Mouse (Mus musculus): ENCODE data around the gene Gm13090.

Gene Gm13090

DNA sequence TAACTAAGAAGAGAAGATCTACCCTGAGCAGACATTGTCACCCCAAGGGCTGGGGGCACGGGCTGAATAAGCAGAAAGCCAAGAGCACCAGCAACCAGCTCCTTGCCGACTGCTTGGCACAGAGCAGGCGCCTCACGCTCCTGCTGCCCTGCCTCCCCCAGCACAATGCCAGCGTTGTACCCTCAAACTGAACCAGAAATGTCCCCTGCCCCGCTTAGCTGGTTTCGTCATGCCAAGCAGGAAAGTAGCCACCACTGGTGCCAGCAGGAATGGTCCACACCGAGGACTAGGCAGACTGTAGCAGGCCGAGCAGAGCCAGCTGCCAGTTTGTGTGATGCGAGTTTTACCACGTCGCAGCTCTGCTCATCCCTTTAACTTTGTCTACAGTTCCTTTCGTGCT is 7.4 kb upstream of the Gm13090 start:
- ChIA-PET CTCF (interaction anchor here in 2 of 4 experiments (0.6 to 2.0 kb wide), 5 partner anchors 13 to 58 kb away, joined by 3 to 9 read pairs (median 5); no protein-coding TSS in a partner anchor), POLR2A (interaction anchor here in 3 of 4 experiments (0.6 to 2.3 kb wide), 10 partner anchors 8 to 56 kb away, joined by 3 to 7 read pairs (median 4); no protein-coding TSS in a partner anchor)

DNA sequence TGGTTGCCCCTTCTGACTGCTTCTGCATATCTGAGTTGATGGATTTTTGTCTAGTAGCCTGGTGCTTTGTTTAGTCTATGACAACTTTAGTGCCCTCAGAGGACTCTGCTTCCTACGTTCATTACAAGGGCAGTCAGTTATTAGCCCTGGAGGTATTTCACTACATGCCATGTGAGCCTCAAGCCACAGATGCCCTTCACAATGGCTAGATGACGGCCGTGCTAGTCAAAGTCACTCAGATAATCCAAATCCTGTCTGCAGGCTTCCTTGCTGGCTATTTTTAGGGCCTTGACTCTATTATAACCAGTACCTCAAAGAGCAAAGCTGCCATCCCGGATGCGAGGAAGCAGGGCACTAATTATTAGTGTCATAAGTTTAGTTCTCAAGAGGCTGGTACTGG is 6.3 kb upstream of the Gm13090 start:
- CTCF ChIA-PET: interaction anchor here in 2 of 4 experiments (1.4 to 1.9 kb wide), 2 partner anchors 12 kb away, joined by 4 to 9 read pairs; no protein-coding TSS in a partner anchor
- POLR2A ChIA-PET: interaction anchor here in 2 of 4 experiments (1.1 to 2.3 kb wide), 3 partner anchors 9 to 12 kb away, joined by 3 to 7 read pairs (median 4); no protein-coding TSS in a partner anchor

DNA sequence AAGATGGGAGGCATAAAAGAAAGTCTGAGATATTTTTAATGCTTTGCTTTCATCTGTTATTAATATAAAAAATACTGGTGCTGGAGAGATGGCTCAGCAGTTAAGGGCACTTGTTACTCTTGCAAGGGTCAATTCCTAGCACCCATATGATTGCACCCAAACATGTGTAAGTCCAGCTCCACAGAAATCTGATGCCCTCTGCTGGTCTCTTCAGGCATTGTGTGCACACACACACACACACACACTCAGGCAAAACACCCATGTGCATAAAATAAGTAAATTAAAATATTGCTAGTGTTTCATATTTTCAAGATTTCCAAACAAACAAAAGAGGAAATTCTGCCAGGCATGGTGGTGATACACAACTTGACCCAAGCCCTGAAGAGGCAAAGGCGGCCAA is 2.0 kb upstream of the Gm13090 start:
- ChIA-PET POLR2A (interaction anchor here in 3 of 4 experiments (0.7 to 1.4 kb wide), 4 partner anchors 8 to 75 kb away, joined by 3 read pairs; partner anchors contain the start of gene Per3 (in 1 of the 3)), CTCF (interaction anchor here in 3 of 4 experiments (0.6 to 3.6 kb wide), 7 partner anchors 8 to 337 kb away, joined by 3 to 13 read pairs (median 3); partner anchors contain the start of gene Per3 (in 1 of the 3))

DNA sequence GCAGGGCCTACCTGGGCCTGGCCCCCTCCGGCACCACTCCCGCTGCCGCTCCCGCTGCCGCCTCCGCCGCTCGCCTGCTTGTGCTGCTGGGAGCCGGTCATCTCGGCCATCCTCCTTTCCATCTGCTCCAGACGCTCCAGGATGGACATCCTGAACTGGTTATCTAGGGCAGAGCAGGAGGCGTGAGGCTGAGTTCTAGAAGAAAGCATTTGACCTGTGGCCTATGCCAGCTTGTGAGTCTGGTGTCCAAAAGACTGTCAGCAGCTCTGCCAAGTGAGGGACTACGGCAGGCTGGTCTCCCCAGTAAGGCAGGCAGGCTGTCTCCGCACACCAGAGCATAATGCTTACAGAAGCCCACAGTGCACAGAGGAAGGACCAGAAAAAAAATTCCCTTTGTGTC is 551 bp upstream of the Gm13090 start:
- CTCF ChIA-PET: interaction anchor here in 1 of 4 experiments (3.6 kb wide), 1 partner anchor 51 kb away, joined by 13 read pairs; no protein-coding TSS in a partner anchor
- POLR2A ChIA-PET: interaction anchor here (0.7 to 1.4 kb wide), 4 partner anchors 10 to 41 kb away, joined by 3 to 7 read pairs (median 3); no protein-coding TSS in a partner anchor

DNA sequence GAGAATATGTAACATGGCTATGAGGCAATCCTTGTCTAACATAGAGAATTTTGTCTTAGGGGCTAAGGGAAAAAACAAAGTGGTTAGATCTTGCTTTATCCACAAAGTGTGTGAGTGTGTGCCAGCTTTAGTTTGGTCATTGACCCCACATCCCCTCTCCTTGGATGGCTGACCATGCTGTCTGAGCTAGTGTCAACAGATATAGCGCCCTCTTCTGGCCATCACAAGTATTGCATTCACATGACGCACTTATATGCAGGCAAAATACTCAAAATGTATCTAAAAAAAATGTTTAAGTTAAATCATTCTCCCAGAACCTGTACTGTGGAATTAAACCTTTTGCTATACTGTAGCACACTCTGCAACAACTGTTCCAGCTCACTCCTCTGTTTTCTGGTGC is 5.8 kb downstream of the Gm13090 start:
- POLR2A ChIA-PET: interaction anchor here in 3 of 4 experiments (0.9 to 3.6 kb wide), 13 partner anchors 8 to 37 kb away, joined by 3 to 19 read pairs (median 6); partner anchors contain the start of gene Vamp3 (in 1 of the 3)

DNA sequence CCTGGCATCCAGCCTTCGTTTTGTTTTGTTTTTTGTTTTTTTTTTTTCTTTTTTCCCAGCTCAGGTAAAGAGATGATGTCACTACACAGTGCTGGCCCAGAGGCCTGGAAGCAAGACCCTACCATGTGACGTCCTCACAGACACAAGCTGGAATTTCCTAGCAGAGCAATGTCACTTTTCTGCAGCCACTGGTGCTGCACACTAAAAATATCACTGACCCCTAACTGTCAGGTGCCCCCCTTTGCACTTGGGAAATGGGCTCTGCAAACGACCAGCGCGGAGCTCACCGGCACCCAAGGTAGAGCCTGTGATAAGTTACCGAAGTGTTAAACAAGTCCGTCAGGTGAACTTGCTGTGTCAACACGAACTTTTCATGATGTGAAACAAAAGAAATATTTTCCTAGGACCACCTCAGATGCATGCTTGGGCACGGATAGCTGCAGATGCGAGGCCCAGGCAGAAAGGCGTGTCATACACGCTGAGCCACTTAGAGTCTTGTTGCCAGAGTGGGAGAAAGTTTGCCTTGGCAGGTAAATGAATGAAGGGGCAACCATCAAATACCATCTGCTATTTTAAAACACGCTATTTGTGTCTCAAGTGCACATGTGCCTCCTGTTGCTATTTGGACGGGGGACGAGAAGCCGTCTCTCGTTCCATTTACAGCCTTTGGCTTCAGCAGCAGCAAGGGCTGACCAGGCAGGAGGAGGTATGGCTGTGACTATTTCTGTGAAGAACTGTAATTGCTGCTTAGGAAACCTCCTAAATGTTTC is 7.1 kb downstream of the Gm13090 start:
- ChIA-PET CTCF (interaction anchor here (0.5 to 5.4 kb wide), 19 partner anchors 8 to 900 kb away, joined by 3 to 58 read pairs (median 6); partner anchors contain the start of gene Phf13 (in 1 of the 4)), POLR2A (interaction anchor here in 3 of 4 experiments (0.6 to 3.6 kb wide), 12 partner anchors 11 to 837 kb away, joined by 3 to 19 read pairs (median 5); partner anchors contain the start of genes Dnajc11 (in 1 of the 3) and Vamp3 (in 1 of the 3))

More for the DNA sequence above, 5.8 kb downstream of the Gm13090 start:
- CTCF ChIA-PET: interaction anchor here (0.5 to 5.4 kb wide), 41 partner anchors 8 to 951 kb away, joined by 3 to 58 read pairs (median 4); partner anchors contain the start of gene Per3 (in 1 of the 4)

DNA sequence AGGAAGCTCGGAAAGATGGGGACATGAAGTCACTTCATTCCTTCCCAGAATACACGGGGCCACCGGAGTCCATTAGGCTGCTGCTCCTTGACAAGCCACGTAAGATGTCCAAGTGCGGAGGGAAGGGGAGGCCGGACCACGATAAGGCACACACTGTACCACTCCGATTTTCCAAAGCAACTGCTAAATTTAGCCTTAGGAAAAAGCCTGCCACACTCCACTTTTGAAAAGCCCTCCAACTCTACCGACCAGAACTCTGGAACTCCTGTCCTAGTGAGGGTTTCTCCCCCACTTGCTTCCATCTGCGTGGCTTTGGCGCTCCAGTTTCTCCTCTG is 7.7 kb downstream of the Gm13090 start:
- CTCF ChIA-PET: interaction anchor here in 3 of 4 experiments (1.1 to 5.4 kb wide), 4 partner anchors 10 to 43 kb away, joined by 3 to 58 read pairs (median 13); no protein-coding TSS in a partner anchor

DNA sequence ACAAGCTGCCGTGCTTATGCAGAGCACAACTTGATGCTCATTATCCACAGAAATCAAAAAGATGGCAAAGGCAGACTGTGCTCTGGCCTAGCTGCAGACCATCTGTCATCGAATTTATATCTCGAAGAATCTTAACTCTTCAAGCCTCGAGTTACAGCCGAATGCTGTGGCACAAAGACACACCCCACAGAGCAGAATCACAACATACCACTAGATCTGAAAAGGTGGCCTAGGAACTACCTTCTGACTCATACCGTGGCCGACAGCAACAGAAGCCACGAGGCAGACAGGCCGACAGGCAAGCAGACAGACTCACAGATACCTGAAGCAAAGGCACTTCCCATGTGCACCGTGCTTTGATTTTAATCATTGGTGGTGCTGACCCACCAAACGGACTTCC is 14.3 kb downstream of the Gm13090 start:
- ChIA-PET CTCF (interaction anchor here in 2 of 4 experiments (0.7 to 2.1 kb wide), 3 partner anchors 8 to 36 kb away, joined by 4 to 12 read pairs (median 4); no protein-coding TSS in a partner anchor), POLR2A (interaction anchor here in 1 of 4 experiments (0.5 kb wide), 1 partner anchor 37 kb away, joined by 4 read pairs; no protein-coding TSS in a partner anchor)

More for the DNA sequence above, 7.7 kb downstream of the Gm13090 start:
- POLR2A ChIA-PET: interaction anchor here in 3 of 4 experiments (1.4 to 3.6 kb wide), 4 partner anchors 10 to 19 kb away, joined by 3 to 19 read pairs (median 4); no protein-coding TSS in a partner anchor

DNA sequence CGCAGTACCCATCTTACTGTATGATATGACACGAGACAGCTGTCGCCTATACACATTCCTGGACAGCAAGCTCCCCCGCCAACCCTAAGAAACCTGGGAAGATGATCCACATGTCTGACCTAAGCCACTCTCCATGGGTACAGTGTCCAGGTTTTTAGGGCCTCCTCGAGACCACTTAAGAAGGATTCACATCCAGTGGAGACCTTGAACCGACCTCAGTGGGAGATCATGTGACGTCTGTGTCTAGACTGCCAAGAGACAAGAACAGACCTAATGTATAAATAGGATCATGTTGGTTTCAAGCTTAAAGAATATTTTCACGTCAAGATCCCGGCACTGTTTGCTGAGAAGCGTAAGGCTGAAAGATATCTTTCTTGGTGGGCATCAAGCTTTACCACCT is 14.8 kb downstream of the Gm13090 start:
- ChIA-PET POLR2A (interaction anchor here in 1 of 4 experiments (0.5 kb wide), 1 partner anchor 37 kb away, joined by 4 read pairs; no protein-coding TSS in a partner anchor), CTCF (interaction anchor here in 2 of 4 experiments (0.6 to 2.1 kb wide), 4 partner anchors 9 to 179 kb away, joined by 4 to 12 read pairs (median 5); no protein-coding TSS in a partner anchor)

DNA sequence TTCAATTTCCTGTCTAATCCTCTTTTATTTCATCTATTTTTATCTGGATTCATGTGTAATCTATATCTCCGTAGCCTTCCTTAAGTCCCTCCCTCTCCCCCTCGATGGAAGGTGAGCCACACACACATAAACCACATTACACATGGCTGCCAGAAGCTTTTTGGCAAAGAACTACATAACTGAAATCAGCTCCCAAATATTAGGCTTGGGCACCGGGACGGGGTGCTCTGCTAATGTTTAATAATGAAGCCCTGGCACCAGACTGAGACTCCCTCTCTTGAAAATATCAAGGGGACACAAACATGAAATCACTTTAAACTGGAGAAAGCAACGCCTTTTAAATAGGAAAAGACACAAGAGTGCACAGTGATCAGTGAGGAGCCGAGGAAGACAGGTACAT is 16.5 kb downstream of the Gm13090 start:
- ChIA-PET CTCF (interaction anchor here in 2 of 4 experiments (0.6 to 4.1 kb wide), 5 partner anchors 10 to 34 kb away, joined by 3 to 58 read pairs (median 9); no protein-coding TSS in a partner anchor), POLR2A (interaction anchor here in 2 of 4 experiments (1.1 to 6.3 kb wide), 4 partner anchors 13 to 48 kb away, joined by 3 to 67 read pairs (median 18); partner anchors contain the start of gene Vamp3 (in 1 of the 2))

DNA sequence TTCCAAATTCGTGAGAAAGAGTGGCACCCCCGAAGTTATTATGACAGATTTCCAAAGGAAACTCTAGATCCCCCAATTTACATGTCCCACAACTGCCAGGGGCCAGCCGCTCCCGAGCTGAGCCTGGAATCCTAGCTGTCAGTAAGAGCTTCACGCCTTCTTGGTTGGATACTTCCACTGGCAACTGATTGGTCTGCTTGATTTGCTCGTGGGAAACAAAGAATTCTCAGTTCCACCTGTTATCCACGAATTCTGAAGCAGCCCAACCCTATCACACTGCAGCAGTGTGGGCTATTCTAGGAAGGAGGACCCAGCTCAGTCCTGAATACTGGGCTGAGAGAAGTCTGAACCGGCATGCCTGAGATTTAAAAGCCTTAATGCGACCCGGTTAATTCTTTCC is 17.1 kb downstream of the Gm13090 start:
- CTCF ChIA-PET: interaction anchor here in 2 of 4 experiments (0.6 to 4.1 kb wide), 6 partner anchors 10 to 33 kb away, joined by 3 to 58 read pairs (median 8); no protein-coding TSS in a partner anchor

DNA sequence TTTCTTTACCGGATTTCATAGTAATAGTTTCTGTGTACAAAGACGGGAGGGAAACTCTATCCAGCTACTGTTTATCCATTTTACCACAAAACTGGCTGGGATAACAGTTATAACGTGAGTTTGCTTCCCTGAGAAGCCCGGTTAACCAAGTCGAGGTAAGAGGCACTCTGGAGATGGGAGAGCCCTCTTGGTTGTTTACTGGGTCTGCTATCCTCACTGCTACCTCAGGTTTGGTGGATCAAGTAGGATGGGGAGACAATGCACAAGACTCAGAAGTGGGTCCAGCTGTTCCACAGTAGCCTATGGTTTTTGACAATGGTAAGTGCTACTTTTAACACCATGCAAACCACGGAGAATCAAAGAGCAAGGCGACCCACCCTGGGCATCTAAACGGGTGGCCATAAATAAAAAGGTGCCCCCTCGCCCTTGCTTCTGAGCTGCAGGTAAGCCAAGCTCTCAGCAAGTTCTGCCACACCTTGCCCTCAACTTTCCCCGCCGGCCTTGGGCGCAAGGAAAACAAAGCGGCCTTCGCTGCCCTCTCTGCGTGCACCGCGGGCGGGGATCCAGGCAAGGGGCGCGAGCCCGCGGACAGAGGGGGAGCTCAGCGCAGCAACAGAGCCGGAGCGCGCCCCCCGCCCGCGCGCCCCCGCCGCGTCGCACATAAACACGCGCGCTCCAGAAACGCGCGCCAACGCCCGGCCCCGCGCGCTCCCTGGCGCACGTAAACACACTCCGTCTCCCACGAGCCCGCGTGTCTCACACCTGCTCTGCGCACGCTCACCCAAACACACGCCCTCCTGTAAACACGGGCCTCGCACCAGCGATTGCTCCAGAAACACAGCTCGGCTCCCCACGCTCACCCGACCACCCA is 18.0 kb downstream of the Gm13090 start:
- POLR2A ChIA-PET: interaction anchor here (0.7 to 6.3 kb wide), 27 partner anchors 9 to 1157 kb away, joined by 3 to 67 read pairs (median 5); partner anchors contain the start of gene Vamp3 (in 3 of the 4)
- CTCF ChIA-PET: interaction anchor here (0.7 to 4.1 kb wide), 12 partner anchors 11 to 444 kb away, joined by 3 to 58 read pairs (median 6); partner anchors contain the start of gene Gm13090 (in 1 of the 4)

More for the DNA sequence above, 17.1 kb downstream of the Gm13090 start:
- POLR2A ChIA-PET: interaction anchor here in 2 of 4 experiments (0.7 to 6.3 kb wide), 8 partner anchors 10 to 126 kb away, joined by 3 to 67 read pairs (median 6); partner anchors contain the start of gene Vamp3 (in 1 of the 2)

DNA sequence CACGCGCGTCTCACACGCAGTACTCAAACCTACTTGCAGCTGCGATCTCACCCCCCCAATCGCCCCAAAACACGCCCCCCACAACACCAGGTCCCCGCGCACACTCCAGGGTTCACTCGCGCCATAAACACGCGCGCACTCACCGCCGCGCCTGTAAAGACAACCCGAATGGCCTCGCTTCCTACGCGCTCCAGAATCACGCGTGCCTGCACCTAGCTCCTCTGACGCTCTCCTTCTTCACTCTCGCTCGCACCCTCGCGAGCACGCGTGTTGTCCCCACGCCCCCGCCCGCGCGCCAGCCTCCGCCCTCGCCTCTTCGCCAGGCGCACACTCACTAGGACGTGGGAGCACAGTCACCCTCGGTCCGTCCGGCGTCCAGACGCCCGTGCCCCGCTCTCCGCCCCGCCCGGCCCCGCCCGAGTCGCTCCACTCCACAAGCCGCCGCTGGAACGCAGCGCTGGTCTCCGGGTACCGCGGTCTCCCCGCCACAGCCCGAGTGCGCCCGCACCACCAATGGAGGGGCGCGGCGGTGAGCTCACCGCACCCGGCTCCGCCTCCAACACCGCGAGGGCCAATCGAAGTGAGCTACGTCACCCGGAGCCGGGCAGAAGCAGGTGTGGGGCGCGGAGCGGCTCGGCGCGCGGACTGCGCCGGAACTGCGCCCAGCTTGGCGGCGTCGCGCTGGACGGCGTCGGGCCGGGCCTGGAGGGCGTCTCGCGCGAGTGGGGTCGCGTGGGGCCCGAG is 18.8 kb downstream of the Gm13090 start:
- POLR2A ChIA-PET: interaction anchor here (0.5 to 6.3 kb wide), 68 partner anchors 9 to 900 kb away, joined by 3 to 67 read pairs (median 4); partner anchors contain the start of genes Vamp3 (in 3 of the 4), Per3 (in 2 of the 4), Camta1 (in 1 of the 4) and Klhl21 (in 1 of the 4)
- CTCF ChIA-PET: interaction anchor here (0.7 to 4.1 kb wide), 32 partner anchors 12 to 972 kb away, joined by 3 to 58 read pairs (median 5); partner anchors contain the start of genes Gm13090 (in 1 of the 4) and Vamp3 (in 1 of the 4)

DNA sequence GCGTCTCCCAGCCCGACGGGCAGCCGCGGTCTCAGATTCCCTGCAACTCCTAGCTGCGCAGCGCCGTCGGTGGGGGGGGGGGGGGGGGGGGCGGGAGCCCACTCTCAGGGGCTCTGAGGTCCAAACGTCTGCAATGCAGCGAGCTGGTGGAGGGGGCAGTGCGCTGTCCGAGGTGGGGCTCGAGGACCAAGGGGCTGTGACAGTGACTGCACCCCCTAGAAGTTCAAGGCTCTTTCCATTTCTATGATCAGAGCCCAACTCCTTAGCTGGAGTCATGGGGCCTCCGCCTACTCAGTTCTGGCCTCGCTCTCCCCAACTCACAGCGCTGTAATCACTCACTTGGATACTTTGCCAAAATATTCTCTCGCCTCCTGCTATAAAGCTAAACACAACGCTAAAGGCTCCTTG is 19.5 kb downstream of the Gm13090 start:
- ChIA-PET CTCF (interaction anchor here (0.6 to 4.1 kb wide), 29 partner anchors 12 to 972 kb away, joined by 3 to 58 read pairs (median 5); partner anchors contain the start of genes Gm13090 (in 1 of the 4) and Vamp3 (in 1 of the 4)), POLR2A (interaction anchor here (0.5 to 6.3 kb wide), 61 partner anchors 9 to 900 kb away, joined by 3 to 67 read pairs (median 4); partner anchors contain the start of genes Vamp3 (in 3 of the 4), Per3 (in 2 of the 4), Camta1 (in 1 of the 4) and Klhl21 (in 1 of the 4))

DNA sequence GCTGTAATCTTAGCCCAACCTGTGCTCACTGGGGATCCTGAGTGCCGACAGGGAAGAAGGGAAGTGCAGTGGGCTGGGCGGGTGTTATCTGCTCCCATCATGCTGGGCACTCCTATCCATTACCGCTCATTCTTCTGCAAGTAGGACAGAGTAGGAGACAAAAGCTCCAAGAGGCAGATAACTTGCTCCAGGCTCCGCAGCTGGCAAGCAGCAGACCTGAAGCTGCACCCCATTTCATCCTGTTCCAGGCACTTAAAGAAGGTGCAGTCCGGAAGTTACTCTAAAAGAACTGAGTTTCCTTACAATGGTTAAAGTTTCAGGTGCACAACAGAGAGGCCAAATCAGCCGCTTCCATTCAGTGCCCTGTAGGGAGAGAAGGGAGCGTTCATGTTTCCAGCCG is 21.9 kb downstream of the Gm13090 start:
- CTCF ChIA-PET: interaction anchor here (0.5 to 1.8 kb wide), 10 partner anchors 16 to 378 kb away, joined by 3 to 6 read pairs (median 3); no protein-coding TSS in a partner anchor
- POLR2A ChIA-PET: interaction anchor here in 3 of 4 experiments (0.9 to 6.3 kb wide), 10 partner anchors 12 to 163 kb away, joined by 3 to 67 read pairs (median 4); no protein-coding TSS in a partner anchor

DNA sequence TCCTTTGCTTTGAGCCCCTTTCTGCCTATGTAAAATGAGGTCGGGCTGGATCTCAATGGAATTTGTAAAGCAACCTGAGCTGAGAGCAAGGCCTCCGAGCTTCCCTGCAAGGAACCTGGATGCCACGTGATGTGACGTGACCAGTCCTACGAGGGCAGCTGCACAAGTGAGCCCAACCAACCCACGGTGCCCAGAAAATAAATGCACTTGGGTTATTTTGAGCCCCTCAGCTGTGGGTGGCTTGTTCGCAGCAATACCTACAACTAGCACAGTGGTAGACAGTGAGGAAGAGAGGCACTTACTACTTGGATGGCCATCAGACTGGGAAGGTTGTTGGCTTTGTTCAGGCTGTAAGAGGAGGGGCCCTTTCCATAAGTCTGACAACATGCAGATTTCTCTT is 25.2 kb downstream of the Gm13090 start:
- ChIA-PET CTCF (no interaction called here), POLR2A (no interaction called here)

Data from embryonic stem cell, embryonic (primary cell).